Mouse (Mus musculus): ENCODE results near the gene Spa17.

- TF ChIP-seq CTCF (IDR thresholded peaks at IDR 0.05; ENCODE audit: low read depth, low read length) (no peak), POLR2A (IDR thresholded peaks at IDR 0.05; ENCODE audit: extremely low read depth, insufficient read depth, low read length) (no peak)
These were observed 49.7 kb downstream of the Spa17 start for GRCm38 (mm10) chr9:37563805-37564204.

All from liver, adult 2 months (tissue).